ENCODE assay signal across 13 mouse cellular contexts in genomic region chr12:57548352-57548980, GRCm38 (mm10). TPM values are rescaled to one million over a fixed set of nuclear protein-coding genes. Genes with fewer than 3 reads are reported as not detected.
A peak's percentile ranks its signal among the peaks of the same experiment; 100 is the strongest.
DNase-seq lines count a peak whose midpoint lies in the region; ATAC-seq lines count a peak whose summit lies in the region.
"Had no signal": no experiment of that assay in that cellular context is flagged by ENCODE, and none has a peak within 500 bp of the region (broad histone marks: within the 10 kb centered on the region; RNA-seq: fewer than 3 reads in every experiment).

No protein-coding gene starts in this region.

- H3K9ac ChIP-seq in forebrain, embryonic 16.5 days (replicated peaks; ENCODE audit: low read depth, low read length), result no peak overlapping the region
- no peak overlapping the region for H3K9ac ChIP-seq in neural tube, embryonic 15.5 days (replicated peaks)
- peak overlapping the region; percentile 60 for H3K9ac ChIP-seq in lung, embryonic 16.5 days (ENCODE audit: low read length)
- H3K9ac ChIP-seq: embryonic facial prominence, embryonic 13.5 days; liver, embryonic 15.5 days had no signal

- no peak overlapping the region for H3K4me3 ChIP-seq in forebrain, embryonic 10.5 days
- H3K4me3 ChIP-seq in forebrain, embryonic 16.5 days (replicated peaks; ENCODE audit: low read length), result no peak overlapping the region
- no peak overlapping the region for H3K4me3 ChIP-seq in neural tube, embryonic 15.5 days (replicated peaks)
- peak overlapping the region; percentile 35 for H3K4me3 ChIP-seq in lung, embryonic 16.5 days (ENCODE audit: low read length)
- H3K4me3 ChIP-seq: embryonic facial prominence, embryonic 13.5 days; liver, embryonic 15.5 days had no signal

- H3K27me3 ChIP-seq in forebrain, embryonic 10.5 days (ENCODE audit: poor library complexity, severe bottlenecking), result peaks cover 100% of the 10 kb centered on the region
- peaks cover 87% of the 10 kb centered on the region for H3K27me3 ChIP-seq in forebrain, embryonic 16.5 days (replicated peaks; ENCODE audit: control insufficient read depth, insufficient read depth, low read length)
- peaks cover 96% of the 10 kb centered on the region for H3K27me3 ChIP-seq in neural tube, embryonic 15.5 days (replicated peaks)
- peaks cover 69% of the 10 kb centered on the region for H3K27me3 ChIP-seq in lung, embryonic 16.5 days (ENCODE audit: control insufficient read depth, insufficient read depth, low read depth, low read length)

- DNase-seq in forebrain, embryonic 10.5 days (ENCODE audit: extremely low spot score, low spot score), result peak; percentile 62
- peak; percentile 69 for DNase-seq in neural tube, embryonic 10.5 days (ENCODE audit: extremely low spot score, low spot score)
- no peak for DNase-seq in thymus, postnatal 14 days
- DNase-seq in left cerebral cortex, adult 8-10 months (ENCODE audit: low spot score in 2 of 2), result no peak
- no peak for DNase-seq in right cerebral cortex, postnatal 36 days (ENCODE audit: low spot score in 2 of 2)
- DNase-seq: right cerebral cortex, adult 18-20 months had no signal

- no peak overlapping the region for H3K4me2 ChIP-seq in forebrain, embryonic 16.5 days (ENCODE audit: low read length)
- no peak overlapping the region for H3K4me2 ChIP-seq in neural tube, embryonic 15.5 days
- peak overlapping the region; percentile 74 for H3K4me2 ChIP-seq in lung, embryonic 16.5 days (ENCODE audit: low read depth, low read length)
- H3K4me2 ChIP-seq: embryonic facial prominence, embryonic 13.5 days; liver, embryonic 15.5 days had no signal

- no peaks in the 10 kb centered on the region for H3K36me3 ChIP-seq in forebrain, embryonic 10.5 days (replicated peaks)
- no peaks in the 10 kb centered on the region for H3K36me3 ChIP-seq in forebrain, embryonic 16.5 days (ENCODE audit: control insufficient read depth, insufficient read depth)
- H3K36me3 ChIP-seq in neural tube, embryonic 15.5 days, result no peaks in the 10 kb centered on the region
- no peaks in the 10 kb centered on the region for H3K36me3 ChIP-seq in lung, embryonic 16.5 days (ENCODE audit: control insufficient read depth, insufficient read depth, low read length)
- H3K36me3 ChIP-seq: embryonic facial prominence, embryonic 13.5 days; liver, embryonic 15.5 days had no signal

- no peak for ATAC-seq in forebrain, embryonic 16.5 days
- no peak for ATAC-seq in neural tube, embryonic 15.5 days (ENCODE audit: low FRiP score)
- peak; percentile 32; the same call in 1 of the 2 replicates for ATAC-seq in lung, embryonic 16.5 days (ENCODE audit: low read depth)
- ATAC-seq: activated CD4-positive, CD25-positive, alpha-beta regulatory T cell, adult 4 months had no signal

- no peaks in the 10 kb centered on the region for H3K9me3 ChIP-seq in forebrain, embryonic 10.5 days
- no peaks in the 10 kb centered on the region for H3K9me3 ChIP-seq in forebrain, embryonic 16.5 days (ENCODE audit: control insufficient read depth, low read length)
- H3K9me3 ChIP-seq in neural tube, embryonic 15.5 days (replicated peaks), result no peaks in the 10 kb centered on the region
- H3K9me3 ChIP-seq in lung, embryonic 16.5 days (ENCODE audit: control insufficient read depth, low read length), result no peaks in the 10 kb centered on the region
- H3K9me3 ChIP-seq: embryonic facial prominence, embryonic 13.5 days; liver, embryonic 15.5 days had no signal

- H3K27ac ChIP-seq in forebrain, embryonic 10.5 days, result no peak overlapping the region
- H3K27ac ChIP-seq in forebrain, embryonic 16.5 days (ENCODE audit: low read length), result no peak overlapping the region
- H3K27ac ChIP-seq in neural tube, embryonic 15.5 days (replicated peaks), result no peak overlapping the region
- H3K27ac ChIP-seq in lung, embryonic 16.5 days (ENCODE audit: low read length), result peak overlapping the region; percentile 63
- H3K27ac ChIP-seq: embryonic facial prominence, embryonic 13.5 days; liver, embryonic 15.5 days had no signal

- WGBS in forebrain, embryonic 10.5 days, result under 1% methylated on average over 20 of the region's 20 CpGs
- WGBS in forebrain, embryonic 16.5 days, result under 1% methylated on average over 20 of the region's 20 CpGs
- WGBS in neural tube, embryonic 15.5 days, result 1% methylated on average over 20 of the region's 20 CpGs
- 2% methylated on average over 20 of the region's 20 CpGs for WGBS in lung, embryonic 16.5 days

- H3K4me1 ChIP-seq in forebrain, embryonic 10.5 days, result peaks cover 56% of the 10 kb centered on the region
- peaks cover 14% of the 10 kb centered on the region for H3K4me1 ChIP-seq in forebrain, embryonic 16.5 days (replicated peaks; ENCODE audit: control insufficient read depth, insufficient read depth, low read length)
- peaks cover 18% of the 10 kb centered on the region for H3K4me1 ChIP-seq in neural tube, embryonic 15.5 days
- peaks cover 9% of the 10 kb centered on the region; the same call in 1 of the 2 replicates for H3K4me1 ChIP-seq in lung, embryonic 16.5 days (replicated peaks; ENCODE audit: control insufficient read depth, insufficient read depth, low read length)

RNA-seq across cellular contexts. Expression of gene Foxa1, which starts 1.8 kb away (rescaled TPM):
- polyA plus RNA-seq in forebrain, embryonic 10.5 days (2016; fragmentation: Nextera tagmentation; extraction: Ambion mirVana), result 0.17 and 0.61 TPM in 2 replicates
- 0.16 TPM in 1 of 2 replicates, not detected in the other for polyA plus RNA-seq in forebrain, embryonic 16.5 days (2015; fragmentation: Nextera tagmentation; extraction: Ambion mirVana)
- polyA plus RNA-seq in neural tube, embryonic 15.5 days (2015; fragmentation: Nextera tagmentation; extraction: Ambion mirVana), result 0.40 and 1.1 TPM in 2 replicates
- 7.5 and 8.2 TPM in 2 replicates for polyA plus RNA-seq in lung, embryonic 16.5 days (2015; fragmentation: Nextera tagmentation; extraction: Ambion mirVana)
- under 1 TPM in 1 of 4 experiments, not detected in 3; 0.16 TPM for total RNA-seq in left cerebral cortex, adult 8-10 months (2022)
- polyA plus RNA-seq: activated CD4-positive, CD25-positive, alpha-beta regulatory T cell, adult 4 months; C2C12 had no signal

RNA-seq across cellular contexts. Expression of gene Ttc6, which starts 15.4 kb away (rescaled TPM):
- 0.21 and 0.43 TPM in 2 replicates for polyA plus RNA-seq in forebrain, embryonic 10.5 days (2016; fragmentation: Nextera tagmentation; extraction: Ambion mirVana)
- polyA plus RNA-seq in forebrain, embryonic 16.5 days (2015; fragmentation: Nextera tagmentation; extraction: Ambion mirVana), result 0.16 and 0.18 TPM in 2 replicates
- polyA plus RNA-seq in neural tube, embryonic 15.5 days (2015; fragmentation: Nextera tagmentation; extraction: Ambion mirVana), result 0.75 and 0.83 TPM in 2 replicates
- 3.0 and 5.1 TPM in 2 replicates for polyA plus RNA-seq in lung, embryonic 16.5 days (2015; fragmentation: Nextera tagmentation; extraction: Ambion mirVana)
- total RNA-seq in left cerebral cortex, adult 8-10 months (2022), result under 1 TPM in 3 of 4 experiments, not detected in 1; 0.07 to 0.53 (median 0.07) TPM
- polyA plus RNA-seq: C2C12 had no signal

Comparison
In these comparisons a context has a peak if more than half of its experiments do, and no peak if none do; other contexts are left out.
1. DNase-seq: peak in forebrain, embryonic 10.5 days (single experiment) and neural tube, embryonic 10.5 days (single experiment); none in thymus, postnatal 14 days (single experiment), left cerebral cortex, adult 8-10 months (0 of 2) and right cerebral cortex, postnatal 36 days (0 of 2).